Mouse (Mus musculus): ENCODE data around the gene Fcer1g. TPM values are rescaled to one million over a fixed set of nuclear protein-coding genes. Genes with fewer than 3 reads are reported as not detected.

Fcer1g gene
- polyA plus RNA-seq, 1 experiment from 2014 or later = 19.9 TPM

DNA sequence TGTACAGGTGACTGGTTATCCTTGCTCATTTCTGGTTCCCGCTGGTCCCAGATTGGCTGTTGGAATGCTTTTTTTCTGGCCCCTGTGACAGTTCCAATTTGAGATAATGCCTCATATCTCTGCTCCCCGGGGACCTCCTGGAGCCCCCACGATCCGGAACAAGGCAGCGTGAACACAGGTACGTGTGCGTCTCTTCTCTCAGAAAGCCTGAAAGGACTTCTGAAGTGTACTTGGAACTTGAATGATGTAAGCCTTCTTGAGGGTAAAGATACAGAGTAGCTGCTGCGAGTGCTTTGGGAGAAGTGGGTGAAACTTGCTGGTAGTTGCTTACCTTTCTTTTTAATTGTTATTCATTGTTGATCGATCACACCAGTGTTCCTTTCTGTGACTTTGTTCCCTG lies 37.0 kb upstream of the Fcer1g start:
- no peak overlapping the region; the same call in 1 of the 2 replicates for H3K27ac ChIP-seq (replicated peaks; ENCODE audit: low read depth, low read length)
- H3K4me3 ChIP-seq (ENCODE audit: low read depth, low read length) = peak overlapping the region; percentile 80
- peak overlapping the region; percentile 93 for H3K4me2 ChIP-seq (ENCODE audit: low read depth, low read length)
- ATAC-seq (replicated peaks; ENCODE audit: insufficient number of reproducible peaks, low FRiP score, low TSS enrichment, low read depth) (no peak), DNase-seq (ENCODE audit: low spot score) (no peak)
- H3K27me3 ChIP-seq (ENCODE audit: control insufficient read depth, insufficient read depth, low read length) = no peaks in the 10 kb centered on the region
- peak overlapping the region; percentile 72 for H3K9ac ChIP-seq (replicated peaks; ENCODE audit: low read length)
- WGBS = 42% methylated on average over 9 of the region's 9 CpGs
- peaks cover 3% of the 10 kb centered on the region for H3K4me1 ChIP-seq (ENCODE audit: control insufficient read depth, insufficient read depth, low read length)
- peaks cover 10% of the 10 kb centered on the region for H3K36me3 ChIP-seq (replicated peaks; ENCODE audit: control insufficient read depth, insufficient read depth, low read depth, low read length)
- H3K9me3 ChIP-seq (replicated peaks; ENCODE audit: control insufficient read depth, low read length) = no peaks in the 10 kb centered on the region

DNA sequence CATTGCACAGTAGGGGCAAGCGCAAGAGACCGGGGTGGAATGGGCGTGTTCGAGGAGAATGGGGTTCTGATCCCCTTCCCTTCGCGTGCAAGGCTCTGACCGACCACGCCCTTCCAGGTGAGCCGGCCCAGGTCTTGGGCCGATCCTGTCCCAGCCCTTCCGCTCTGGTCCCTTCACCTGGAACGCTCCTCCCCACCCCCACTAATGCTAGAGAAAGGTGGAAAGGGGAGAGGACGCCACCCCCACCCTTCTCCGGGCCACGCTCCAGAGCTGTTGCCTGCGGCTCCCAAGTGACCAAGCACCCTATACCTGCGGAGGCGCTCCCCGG lies 36.4 kb upstream of the Fcer1g start:
- Histone ChIP-seq H3K9ac (replicated peaks; ENCODE audit: low read length) (peak overlapping the region; percentile 72), H3K4me2 (ENCODE audit: low read depth, low read length) (peak overlapping the region; percentile 93), H3K4me1 (ENCODE audit: control insufficient read depth, insufficient read depth, low read length) (peaks cover 3% of the 10 kb centered on the region), H3K27ac (replicated peaks; ENCODE audit: low read depth, low read length) (no peak overlapping the region), H3K27me3 (ENCODE audit: control insufficient read depth, insufficient read depth, low read length) (no peaks in the 10 kb centered on the region), H3K36me3 (replicated peaks; ENCODE audit: control insufficient read depth, insufficient read depth, low read depth, low read length) (peaks cover 9% of the 10 kb centered on the region), H3K9me3 (replicated peaks; ENCODE audit: control insufficient read depth, low read length) (no peaks in the 10 kb centered on the region), H3K4me3 (ENCODE audit: low read depth, low read length) (peak overlapping the region; percentile 80)
- peak; percentile 39 for DNase-seq (ENCODE audit: low spot score)
- 2% methylated on average over 19 of the region's 19 CpGs for WGBS
- peak; percentile 82 for ATAC-seq (replicated peaks; ENCODE audit: insufficient number of reproducible peaks, low FRiP score, low TSS enrichment, low read depth)

DNA sequence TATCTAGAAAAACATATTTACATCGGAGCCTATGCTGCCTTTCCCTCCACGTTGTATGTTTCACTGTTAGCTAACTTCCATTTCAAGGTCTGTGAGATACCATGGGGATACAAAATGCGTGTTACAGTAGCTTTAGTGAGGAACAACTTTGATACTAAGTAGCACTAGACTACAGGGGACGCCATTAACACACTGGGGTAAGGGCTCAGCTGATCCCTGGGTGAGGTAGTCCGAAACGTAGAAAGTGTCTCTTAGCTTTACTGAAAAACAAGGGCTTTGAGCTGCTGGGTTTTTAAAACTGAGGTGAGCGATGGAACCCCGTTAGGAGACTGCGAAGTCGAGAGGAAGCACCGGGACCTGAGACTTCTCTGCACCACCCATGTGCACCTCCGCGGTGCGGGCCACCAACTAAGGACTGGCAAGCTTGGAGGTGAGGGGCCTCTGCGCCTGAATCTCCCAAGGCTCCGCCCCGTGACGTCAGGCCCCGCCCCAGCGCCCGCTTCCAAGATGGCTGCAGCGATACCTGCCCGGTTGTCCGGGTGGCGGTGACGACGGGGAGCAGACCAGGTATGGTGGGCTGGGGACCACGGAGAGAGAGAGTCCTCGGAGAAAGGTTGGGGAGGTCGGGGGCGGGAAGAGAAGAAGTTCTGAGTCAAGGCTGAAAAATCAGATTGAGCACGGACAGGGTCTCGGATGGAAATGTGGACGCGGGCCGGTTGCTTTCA lies 35.8 kb upstream of the Fcer1g start, which contains the start of gene B4galt3:
Gene B4galt3 (plus strand): TSS at position 481 of the 725 bp plus-strand sequence.
- Histone ChIP-seq H3K27ac (replicated peaks; ENCODE audit: low read depth, low read length) (no peak within 1 kb of the TSS; the same call in 1 of the 2 replicates), H3K4me1 (ENCODE audit: control insufficient read depth, insufficient read depth, low read length) (peaks cover 3% of the 10 kb centered on the region), H3K36me3 (replicated peaks; ENCODE audit: control insufficient read depth, insufficient read depth, low read depth, low read length) (peaks cover 4% of the 10 kb centered on the region), H3K9me3 (replicated peaks; ENCODE audit: control insufficient read depth, low read length) (no peaks in the 10 kb centered on the region), H3K4me2 (ENCODE audit: low read depth, low read length) (peak within 1 kb of the TSS; percentile 93), H3K27me3 (ENCODE audit: control insufficient read depth, insufficient read depth, low read length) (no peaks in the 10 kb centered on the region), H3K4me3 (ENCODE audit: low read depth, low read length) (peak within 1 kb of the TSS; percentile 80), H3K9ac (replicated peaks; ENCODE audit: low read length) (peak within 1 kb of the TSS; percentile 72)
- 3% methylated on average over 36 of the region's 36 CpGs for WGBS
- DNase-seq (ENCODE audit: low spot score) (peak; percentile 94), ATAC-seq (replicated peaks; ENCODE audit: insufficient number of reproducible peaks, low FRiP score, low TSS enrichment, low read depth) (peak; percentile 90)

DNA sequence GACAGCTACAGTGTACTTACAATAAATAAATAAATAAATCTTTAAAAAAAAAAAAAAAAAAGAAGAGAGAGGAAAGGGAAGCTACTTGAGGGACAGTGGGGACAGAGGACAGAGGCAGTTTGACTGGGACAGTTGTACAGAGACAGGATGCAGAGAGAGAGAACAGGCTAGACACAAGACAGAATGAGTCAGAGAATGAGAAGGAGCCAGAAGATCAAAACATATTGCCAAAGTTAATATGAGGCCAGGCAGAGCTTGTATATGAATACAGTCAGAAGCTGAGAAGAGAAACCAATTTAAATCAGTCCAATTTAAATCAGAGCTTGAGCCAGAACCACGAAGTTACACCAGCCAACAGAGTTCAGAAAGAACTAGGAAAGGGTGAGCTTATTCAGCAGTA lies 34.2 kb upstream of the Fcer1g start:
- Histone ChIP-seq H3K4me3 (ENCODE audit: low read depth, low read length) (no peak overlapping the region), H3K27ac (replicated peaks; ENCODE audit: low read depth, low read length) (no peak overlapping the region), H3K9ac (replicated peaks; ENCODE audit: low read length) (no peak overlapping the region), H3K27me3 (ENCODE audit: control insufficient read depth, insufficient read depth, low read length) (no peaks in the 10 kb centered on the region), H3K36me3 (replicated peaks; ENCODE audit: control insufficient read depth, insufficient read depth, low read depth, low read length) (peaks cover 4% of the 10 kb centered on the region; the same call in 1 of the 2 replicates), H3K4me2 (ENCODE audit: low read depth, low read length) (no peak overlapping the region), H3K9me3 (replicated peaks; ENCODE audit: control insufficient read depth, low read length) (no peaks in the 10 kb centered on the region), H3K4me1 (ENCODE audit: control insufficient read depth, insufficient read depth, low read length) (peaks cover 3% of the 10 kb centered on the region)
- 62% methylated on average over 1 of the region's 1 CpGs for WGBS
- ATAC-seq (replicated peaks; ENCODE audit: insufficient number of reproducible peaks, low FRiP score, low TSS enrichment, low read depth) (no peak), DNase-seq (ENCODE audit: low spot score) (no peak)

DNA sequence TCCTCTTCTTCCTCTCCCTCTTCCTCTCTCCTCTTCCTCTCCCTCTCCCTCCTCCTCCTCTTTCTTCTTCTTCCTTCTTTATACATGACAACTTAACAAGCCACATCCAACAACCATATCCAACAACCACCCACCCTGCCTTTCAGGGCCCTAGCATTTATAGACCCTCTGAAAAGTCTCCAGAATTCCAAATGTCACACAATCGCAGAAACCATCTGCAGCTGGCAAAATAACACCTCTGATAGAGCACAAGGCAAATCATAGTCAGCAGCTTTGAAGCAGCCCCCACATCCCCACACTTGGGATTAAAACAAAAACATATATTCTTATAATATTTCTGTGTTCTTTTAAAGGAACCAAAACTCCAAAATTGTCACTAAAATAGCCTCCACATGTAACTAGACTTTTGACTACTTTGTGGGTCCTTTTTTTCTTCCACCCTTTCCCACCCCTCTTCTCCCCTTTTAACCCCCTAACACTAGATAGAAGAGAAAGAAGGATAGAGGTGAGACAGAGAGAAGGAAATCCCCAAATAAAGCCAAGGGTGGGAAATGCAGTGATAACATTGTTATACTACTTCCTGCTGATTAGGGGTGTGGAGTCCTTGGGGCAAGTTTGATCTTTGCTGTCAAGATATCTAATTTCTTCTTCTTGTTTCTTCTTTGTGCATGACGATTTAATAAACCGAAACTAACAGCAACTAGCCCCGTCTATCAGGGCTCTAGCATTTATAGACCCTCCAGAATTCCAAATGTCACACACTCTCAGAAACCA lies 32.0 kb upstream of the Fcer1g start:
- Histone ChIP-seq H3K4me3 (ENCODE audit: low read depth, low read length) (no peak overlapping the region), H3K4me1 (ENCODE audit: control insufficient read depth, insufficient read depth, low read length) (peaks cover 3% of the 10 kb centered on the region), H3K9ac (replicated peaks; ENCODE audit: low read length) (no peak overlapping the region), H3K27me3 (ENCODE audit: control insufficient read depth, insufficient read depth, low read length) (no peaks in the 10 kb centered on the region), H3K9me3 (replicated peaks; ENCODE audit: control insufficient read depth, low read length) (no peaks in the 10 kb centered on the region), H3K27ac (replicated peaks; ENCODE audit: low read depth, low read length) (no peak overlapping the region), H3K36me3 (replicated peaks; ENCODE audit: control insufficient read depth, insufficient read depth, low read depth, low read length) (no peaks in the 10 kb centered on the region), H3K4me2 (ENCODE audit: low read depth, low read length) (no peak overlapping the region)
- DNase-seq (ENCODE audit: low spot score) = no peak
- no peak for ATAC-seq (replicated peaks; ENCODE audit: insufficient number of reproducible peaks, low FRiP score, low TSS enrichment, low read depth)
- 68% methylated on average over 4 of the region's 4 CpGs for WGBS

DNA sequence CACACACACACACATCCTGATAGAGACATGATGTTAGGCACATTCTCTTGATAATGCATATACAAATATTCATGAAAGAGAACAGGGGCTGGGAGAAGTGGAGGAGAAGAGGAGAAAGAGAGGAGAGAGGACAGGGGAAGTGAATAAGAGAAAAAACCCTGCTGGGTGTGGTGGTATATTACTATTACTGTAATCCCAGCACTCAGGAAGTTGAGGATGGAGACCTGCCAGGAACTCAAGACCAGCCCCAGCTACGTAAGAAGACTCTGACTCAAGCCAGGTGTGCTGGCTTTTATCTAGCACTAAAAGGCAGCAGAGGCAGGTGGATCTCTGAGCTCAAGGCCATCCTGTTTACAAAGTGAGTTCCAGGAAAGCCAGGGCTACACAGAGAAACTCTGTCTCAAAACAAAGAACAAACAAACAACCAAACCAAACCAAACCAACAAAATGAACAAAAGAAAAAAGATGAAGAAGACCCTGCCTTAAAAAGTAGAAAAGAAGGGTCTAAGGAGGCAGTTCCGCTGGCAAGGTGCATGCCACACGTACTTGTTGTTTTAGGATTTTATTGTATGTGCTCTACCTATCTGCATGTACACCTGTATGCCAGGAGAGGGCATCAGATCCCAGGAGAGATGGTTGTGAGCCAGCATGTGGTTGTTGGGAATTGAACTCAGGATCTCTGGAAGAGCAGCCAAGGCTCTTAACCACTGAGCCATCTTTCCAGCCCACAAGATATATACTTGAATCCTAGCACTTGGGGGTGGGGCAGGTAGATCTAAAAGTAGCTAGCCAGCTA lies 29.7 kb upstream of the Fcer1g start:
- Histone ChIP-seq H3K9me3 (replicated peaks; ENCODE audit: control insufficient read depth, low read length) (no peaks in the 10 kb centered on the region), H3K27me3 (ENCODE audit: control insufficient read depth, insufficient read depth, low read length) (no peaks in the 10 kb centered on the region), H3K9ac (replicated peaks; ENCODE audit: low read length) (no peak overlapping the region), H3K4me2 (ENCODE audit: low read depth, low read length) (no peak overlapping the region), H3K4me3 (ENCODE audit: low read depth, low read length) (no peak overlapping the region), H3K36me3 (replicated peaks; ENCODE audit: control insufficient read depth, insufficient read depth, low read depth, low read length) (no peaks in the 10 kb centered on the region), H3K4me1 (ENCODE audit: control insufficient read depth, insufficient read depth, low read length) (peaks cover 2% of the 10 kb centered on the region; the same call in 1 of the 2 replicates), H3K27ac (replicated peaks; ENCODE audit: low read depth, low read length) (no peak overlapping the region)
- ATAC-seq (replicated peaks; ENCODE audit: insufficient number of reproducible peaks, low FRiP score, low TSS enrichment, low read depth) = no peak
- DNase-seq (ENCODE audit: low spot score) = no peak
- 81% methylated on average over 3 of the region's 3 CpGs for WGBS

DNA sequence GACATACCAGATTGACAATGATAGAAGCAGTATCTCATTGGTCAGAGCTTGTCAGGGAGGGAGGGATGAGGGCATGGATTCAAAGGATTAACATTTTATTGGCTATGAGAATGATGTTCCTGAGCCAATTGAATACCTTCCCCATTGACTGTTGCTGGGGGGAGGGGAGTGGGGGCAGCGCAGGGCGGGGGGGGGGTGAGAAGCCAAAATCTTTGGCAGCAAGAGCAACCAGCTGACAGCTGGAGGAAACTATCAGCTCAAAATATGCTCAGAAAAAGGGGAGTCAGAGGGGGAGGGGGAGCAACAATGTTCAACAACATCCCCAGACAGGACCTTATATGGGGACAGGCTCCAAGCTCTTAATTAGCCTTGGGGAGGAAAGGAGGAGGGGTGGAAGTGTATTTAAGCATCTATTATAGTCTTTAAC lies 29.0 kb upstream of the Fcer1g start:
- no peak overlapping the region for H3K9ac ChIP-seq (replicated peaks; ENCODE audit: low read length)
- H3K9me3 ChIP-seq (replicated peaks; ENCODE audit: control insufficient read depth, low read length) = no peaks in the 10 kb centered on the region
- peak overlapping the region; percentile 35; the same call in 1 of the 2 replicates for H3K27ac ChIP-seq (replicated peaks; ENCODE audit: low read depth, low read length)
- H3K4me2 ChIP-seq (ENCODE audit: low read depth, low read length) = peak overlapping the region; percentile 37
- peaks cover 2% of the 10 kb centered on the region; the same call in 1 of the 2 replicates for H3K4me1 ChIP-seq (ENCODE audit: control insufficient read depth, insufficient read depth, low read length)
- H3K36me3 ChIP-seq (replicated peaks; ENCODE audit: control insufficient read depth, insufficient read depth, low read depth, low read length) = no peaks in the 10 kb centered on the region
- H3K27me3 ChIP-seq (ENCODE audit: control insufficient read depth, insufficient read depth, low read length) = no peaks in the 10 kb centered on the region
- peak; percentile 86; the same call in 1 of the 2 replicates for ATAC-seq (replicated peaks; ENCODE audit: insufficient number of reproducible peaks, low FRiP score, low TSS enrichment, low read depth)
- H3K4me3 ChIP-seq (ENCODE audit: low read depth, low read length) = 0 out of 2 replicates have a peak overlapping the region, but pooled peaks have one; percentile 12
- WGBS = 6% methylated on average over 2 of the region's 2 CpGs
- DNase-seq (ENCODE audit: low spot score) = peak; percentile 53
